Mouse (Mus musculus): ENCODE measurements around the gene Gm3250. TPM values are rescaled to one million over a fixed set of nuclear protein-coding genes. Genes with fewer than 3 reads are reported as not detected.

The Gm3250 gene
- total and polyA plus RNA-seq, 3 experiments = not detected

DNA sequence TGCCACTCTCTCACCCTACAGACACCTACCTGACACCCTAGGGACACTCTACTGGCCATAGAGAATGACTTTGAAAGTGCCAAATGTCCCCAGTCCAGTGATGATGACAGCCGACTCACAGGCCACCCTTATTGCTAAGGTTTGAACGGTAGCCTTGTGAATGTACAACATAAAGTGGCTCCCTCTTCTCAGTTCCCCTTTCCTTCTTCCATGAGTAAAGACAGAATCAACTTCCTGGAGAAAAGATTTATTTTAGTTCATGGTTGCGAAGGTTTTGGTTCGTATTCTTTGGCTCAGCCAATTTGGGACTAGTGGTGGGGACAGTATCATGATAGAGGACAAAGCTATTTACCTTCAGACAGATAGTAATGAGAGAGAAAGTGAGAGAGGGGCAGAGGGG, 43.4 kb downstream of the Gm3250 start:
- TF ChIP-seq GATA1 (IDR thresholded peaks at IDR 0.05; ENCODE audit: borderline replicate concordance, low read length) (no peak), POLR2AphosphoS5 (IDR thresholded peaks at IDR 0.05; ENCODE audit: insufficient replicate concordance, low read depth, low read length) (no peak), GATA2 (IDR thresholded peaks at IDR 0.05; ENCODE audit: borderline replicate concordance, low read depth, low read length) (no peak), TAL1 (conservative IDR thresholded peaks at IDR 0.05; ENCODE audit: low read depth, low read length) (no peak), CTCF (IDR thresholded peaks at IDR 0.05; ENCODE audit: low read depth, low read length) (no peak)
- Histone ChIP-seq H3K36me3 (replicated peaks) (no peaks in the 10 kb centered on the region), H3K4me3 (ENCODE audit: low read depth, low read length) (no peak overlapping the region), H3K27me3 (ENCODE audit: insufficient read depth, low read length) (peaks cover 7% of the 10 kb centered on the region), H3K9me3 (replicated peaks) (peaks cover 5% of the 10 kb centered on the region), H3K4me1 (ENCODE audit: insufficient read depth, low read depth, low read length) (no peaks in the 10 kb centered on the region)
- no peak for ATAC-seq (ENCODE audit: extremely low read depth, insufficient number of reproducible peaks, low FRiP score, poor library complexity, severe bottlenecking)
- DNase-seq (ENCODE audit: low spot score) = no peak

- no peak for DNase-seq (ENCODE audit: low spot score)
- no peak for TF ChIP-seq GATA1 (IDR thresholded peaks at IDR 0.05; ENCODE audit: borderline replicate concordance, low read length)
- no peak for TF ChIP-seq CTCF (IDR thresholded peaks at IDR 0.05; ENCODE audit: low read depth, low read length)
- TF ChIP-seq POLR2AphosphoS5 (IDR thresholded peaks at IDR 0.05; ENCODE audit: insufficient replicate concordance, low read depth, low read length) = no peak
- no peak for TF ChIP-seq GATA2 (IDR thresholded peaks at IDR 0.05; ENCODE audit: borderline replicate concordance, low read depth, low read length)
- TF ChIP-seq TAL1 (conservative IDR thresholded peaks at IDR 0.05; ENCODE audit: low read depth, low read length) = no peak
- H3K9me3 ChIP-seq (replicated peaks) = peaks cover 5% of the 10 kb centered on the region
- ATAC-seq (ENCODE audit: extremely low read depth, insufficient number of reproducible peaks, low FRiP score, poor library complexity, severe bottlenecking) = no peak
- H3K4me1 ChIP-seq (ENCODE audit: insufficient read depth, low read depth, low read length) = no peaks in the 10 kb centered on the region
- no peaks in the 10 kb centered on the region for H3K36me3 ChIP-seq (replicated peaks)
- H3K4me3 ChIP-seq (ENCODE audit: low read depth, low read length) = no peak overlapping the region
- H3K27me3 ChIP-seq (ENCODE audit: insufficient read depth, low read length) = peaks cover 11% of the 10 kb centered on the region
Measured at GRCm38 (mm10) chr10:77735928-77736327, 46.4 kb downstream of the Gm3250 start.

Other genes starting within 250 kb of the Gm3250 start
Only the 20 nearest of the 31 such genes appear.
- gene Gm10272, start 75.9 kb downstream of the Gm3250 start, total RNA-seq (2014; fragmentation: Nextera tagmentation) = not detected in 2 replicates
- not detected in 2 replicates for gene Gm10272, start 75.9 kb downstream of the Gm3250 start, total RNA-seq (2017)
- gene Gm10272, start 75.9 kb downstream of the Gm3250 start, polyA plus RNA-seq (2012) = not detected in 2 replicates
- not detected in 2 replicates for gene Gm10024, start 71.1 kb downstream of the Gm3250 start, total RNA-seq (2014; fragmentation: Nextera tagmentation)
- gene Gm10024, start 71.1 kb downstream of the Gm3250 start, total RNA-seq (2017) = not detected in 2 replicates
- not detected in 2 replicates for gene Gm10024, start 71.1 kb downstream of the Gm3250 start, polyA plus RNA-seq (2012)
- not detected in 2 replicates for gene Gm10142, start 66.7 kb downstream of the Gm3250 start, total RNA-seq (2014; fragmentation: Nextera tagmentation)
- gene Gm10142, start 66.7 kb downstream of the Gm3250 start, total RNA-seq (2017) = not detected in 2 replicates
- not detected in 2 replicates for gene Gm10142, start 66.7 kb downstream of the Gm3250 start, polyA plus RNA-seq (2012)
- gene Krtap12-1, start 61.9 kb downstream of the Gm3250 start, total RNA-seq (2014; fragmentation: Nextera tagmentation) = not detected in 2 replicates
- gene Krtap12-1, start 61.9 kb downstream of the Gm3250 start, total RNA-seq (2017) = not detected in 2 replicates
- not detected in 2 replicates for gene Krtap12-1, start 61.9 kb downstream of the Gm3250 start, polyA plus RNA-seq (2012)
- not detected in 2 replicates for gene Gm10100, start 56.1 kb downstream of the Gm3250 start, total RNA-seq (2014; fragmentation: Nextera tagmentation)
- gene Gm10100, start 56.1 kb downstream of the Gm3250 start, total RNA-seq (2017) = not detected in 2 replicates
- not detected in 2 replicates for gene Gm10100, start 56.1 kb downstream of the Gm3250 start, polyA plus RNA-seq (2012)
- gene Gm18596, start 39.9 kb downstream of the Gm3250 start, total RNA-seq (2014; fragmentation: Nextera tagmentation) = not detected in 2 replicates
- gene Gm18596, start 39.9 kb downstream of the Gm3250 start, total RNA-seq (2017) = not detected in 2 replicates
- not detected in 2 replicates for gene Gm18596, start 39.9 kb downstream of the Gm3250 start, polyA plus RNA-seq (2012)
- not detected in 2 replicates for gene Gm9736, start 31.2 kb downstream of the Gm3250 start, total RNA-seq (2014; fragmentation: Nextera tagmentation)
- gene Gm9736, start 31.2 kb downstream of the Gm3250 start, total RNA-seq (2017) = 0.22 TPM in 1 of 2 replicates, not detected in the other
- gene Gm9736, start 31.2 kb downstream of the Gm3250 start, polyA plus RNA-seq (2012) = not detected in 2 replicates
- not detected in 2 replicates for gene Gm3233, start 22.9 kb downstream of the Gm3250 start, total RNA-seq (2014; fragmentation: Nextera tagmentation)
- 0.33 TPM in 1 of 2 replicates, not detected in the other for gene Gm3233, start 22.9 kb downstream of the Gm3250 start, total RNA-seq (2017)
- gene Gm3233, start 22.9 kb downstream of the Gm3250 start, polyA plus RNA-seq (2012) = not detected in 2 replicates
- gene Gm3238, start 11.2 kb downstream of the Gm3250 start, total RNA-seq (2014; fragmentation: Nextera tagmentation) = not detected in 2 replicates
- gene Gm3238, start 11.2 kb downstream of the Gm3250 start, total RNA-seq (2017) = 0.22 TPM in 1 of 2 replicates, not detected in the other
- not detected in 2 replicates for gene Gm3238, start 11.2 kb downstream of the Gm3250 start, polyA plus RNA-seq (2012)
- not detected in 2 replicates for gene Gm7138, start 5.6 kb downstream of the Gm3250 start, total RNA-seq (2014; fragmentation: Nextera tagmentation)
- 0.33 TPM in 1 of 2 replicates, not detected in the other for gene Gm7138, start 5.6 kb downstream of the Gm3250 start, total RNA-seq (2017)
- gene Gm7138, start 5.6 kb downstream of the Gm3250 start, polyA plus RNA-seq (2012) = not detected in 2 replicates
- not detected in 2 replicates for gene Gm7137, start 5.7 kb upstream of the Gm3250 start, total RNA-seq (2014; fragmentation: Nextera tagmentation)
- not detected in 2 replicates for gene Gm7137, start 5.7 kb upstream of the Gm3250 start, total RNA-seq (2017)
- not detected in 2 replicates for gene Gm7137, start 5.7 kb upstream of the Gm3250 start, polyA plus RNA-seq (2012)
- not detected in 2 replicates for gene Gm9639, start 12.5 kb upstream of the Gm3250 start, total RNA-seq (2014; fragmentation: Nextera tagmentation)
- not detected in 2 replicates for gene Gm9639, start 12.5 kb upstream of the Gm3250 start, total RNA-seq (2017)
- gene Gm9639, start 12.5 kb upstream of the Gm3250 start, polyA plus RNA-seq (2012) = not detected in 2 replicates
- gene Gm19668, start 16.6 kb upstream of the Gm3250 start, total RNA-seq (2014; fragmentation: Nextera tagmentation) = not detected in 2 replicates
- 0.16 TPM in 1 of 2 replicates, not detected in the other for gene Gm19668, start 16.6 kb upstream of the Gm3250 start, total RNA-seq (2017)
- gene Gm19668, start 16.6 kb upstream of the Gm3250 start, polyA plus RNA-seq (2012) = not detected in 2 replicates
- not detected in 2 replicates for gene Gm9507, start 29.3 kb upstream of the Gm3250 start, total RNA-seq (2014; fragmentation: Nextera tagmentation)
- not detected in 2 replicates for gene Gm9507, start 29.3 kb upstream of the Gm3250 start, total RNA-seq (2017)
- gene Gm9507, start 29.3 kb upstream of the Gm3250 start, polyA plus RNA-seq (2012) = not detected in 2 replicates
- not detected in 2 replicates for gene Gm2696, start 32.1 kb upstream of the Gm3250 start, total RNA-seq (2014; fragmentation: Nextera tagmentation)
- not detected in 2 replicates for gene Gm2696, start 32.1 kb upstream of the Gm3250 start, total RNA-seq (2017)
- not detected in 2 replicates for gene Gm2696, start 32.1 kb upstream of the Gm3250 start, polyA plus RNA-seq (2012)
- gene Krtap10-4, start 44.6 kb upstream of the Gm3250 start, total RNA-seq (2014; fragmentation: Nextera tagmentation) = not detected in 2 replicates
- gene Krtap10-4, start 44.6 kb upstream of the Gm3250 start, total RNA-seq (2017) = not detected in 2 replicates
- gene Krtap10-4, start 44.6 kb upstream of the Gm3250 start, polyA plus RNA-seq (2012) = not detected in 2 replicates
- not detected in 2 replicates for gene Krtap10-10, start 53.4 kb upstream of the Gm3250 start, total RNA-seq (2014; fragmentation: Nextera tagmentation)
- 0.49 TPM in 1 of 2 replicates, not detected in the other for gene Krtap10-10, start 53.4 kb upstream of the Gm3250 start, total RNA-seq (2017)
- not detected in 2 replicates for gene Krtap10-10, start 53.4 kb upstream of the Gm3250 start, polyA plus RNA-seq (2012)
- gene Gm36176, start 64.3 kb upstream of the Gm3250 start, total RNA-seq (2014; fragmentation: Nextera tagmentation) = not detected in 2 replicates
- not detected in 2 replicates for gene Gm36176, start 64.3 kb upstream of the Gm3250 start, total RNA-seq (2017)
- gene Gm36176, start 64.3 kb upstream of the Gm3250 start, polyA plus RNA-seq (2012) = not detected in 2 replicates
- gene Gm10318, start 70.3 kb upstream of the Gm3250 start, total RNA-seq (2014; fragmentation: Nextera tagmentation) = not detected in 2 replicates
- 0.23 TPM in 1 of 2 replicates, not detected in the other for gene Gm10318, start 70.3 kb upstream of the Gm3250 start, total RNA-seq (2017)
- gene Gm10318, start 70.3 kb upstream of the Gm3250 start, polyA plus RNA-seq (2012) = not detected in 2 replicates
- not detected in 2 replicates for gene Gm3285, start 79.4 kb upstream of the Gm3250 start, total RNA-seq (2014; fragmentation: Nextera tagmentation)
- gene Gm3285, start 79.4 kb upstream of the Gm3250 start, total RNA-seq (2017) = not detected in 2 replicates
- not detected in 2 replicates for gene Gm3285, start 79.4 kb upstream of the Gm3250 start, polyA plus RNA-seq (2012)